Mouse (Mus musculus): ENCODE measurements at regions not wholly inside any gene's neighbourhood (a gene's known extent, or its start where the extent isn't known, plus 50 kb on each side); places are given as distances from the start of the nearest gene placed in this dataset.

DNA sequence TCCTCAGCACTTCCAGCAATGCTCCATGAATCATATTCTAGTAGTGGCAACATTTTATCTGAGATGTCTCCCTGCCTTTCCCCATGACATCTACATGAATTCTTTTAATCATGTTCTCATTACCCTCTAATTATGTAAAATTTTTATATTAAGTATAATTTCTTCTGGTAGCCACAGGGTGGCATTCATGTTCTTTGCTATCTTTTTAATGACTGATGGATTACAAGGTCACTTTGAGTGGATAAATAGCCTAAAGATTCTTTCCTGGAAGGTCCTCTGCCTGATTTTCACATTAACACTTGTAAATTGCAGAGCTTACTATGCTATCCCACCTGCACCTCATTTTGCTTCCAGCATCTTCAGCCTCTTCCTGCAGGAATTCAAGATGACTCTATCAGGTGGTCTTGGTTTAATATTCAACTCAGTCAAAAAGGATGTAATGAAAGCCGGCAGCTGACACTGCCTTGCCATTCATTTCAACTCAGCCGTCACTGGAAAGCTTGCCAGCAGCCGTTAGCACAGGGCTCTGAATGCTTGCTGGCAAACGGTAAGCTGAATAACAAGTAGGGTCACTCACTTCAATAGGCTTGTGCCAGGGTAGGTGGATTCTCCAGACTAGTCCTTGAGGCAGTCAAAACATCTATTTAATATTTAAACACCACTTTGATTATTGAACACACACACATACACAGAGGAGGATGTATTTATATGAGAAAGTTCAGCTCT lies 97.0 kb upstream of the Fshr start:
- peak in 1 of 2 experiments; percentile 8 for DNase-seq (ENCODE audit: low spot score in 2 of 2)

DNA sequence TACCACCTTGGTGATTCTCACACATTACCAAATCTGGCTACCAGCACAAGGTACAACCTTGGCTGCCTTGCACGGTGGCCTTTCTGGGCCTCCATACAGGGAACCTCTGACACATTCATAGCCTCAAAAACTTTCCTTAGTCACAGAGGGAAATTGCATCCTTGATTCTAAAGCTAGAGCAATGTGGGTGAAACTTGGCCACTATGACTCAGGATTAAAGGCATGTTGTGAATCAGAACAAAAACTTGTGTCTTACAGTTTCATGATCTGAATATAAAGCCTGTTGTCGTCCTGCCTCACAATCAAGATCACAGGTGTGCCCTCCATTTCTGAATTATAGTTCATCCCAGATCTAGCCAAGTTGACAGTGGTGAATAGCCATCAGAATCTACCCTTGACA lies 80.8 kb upstream of the Fshr start:
- DNase-seq (ENCODE audit: low spot score in 2 of 2), result no peak

DNA sequence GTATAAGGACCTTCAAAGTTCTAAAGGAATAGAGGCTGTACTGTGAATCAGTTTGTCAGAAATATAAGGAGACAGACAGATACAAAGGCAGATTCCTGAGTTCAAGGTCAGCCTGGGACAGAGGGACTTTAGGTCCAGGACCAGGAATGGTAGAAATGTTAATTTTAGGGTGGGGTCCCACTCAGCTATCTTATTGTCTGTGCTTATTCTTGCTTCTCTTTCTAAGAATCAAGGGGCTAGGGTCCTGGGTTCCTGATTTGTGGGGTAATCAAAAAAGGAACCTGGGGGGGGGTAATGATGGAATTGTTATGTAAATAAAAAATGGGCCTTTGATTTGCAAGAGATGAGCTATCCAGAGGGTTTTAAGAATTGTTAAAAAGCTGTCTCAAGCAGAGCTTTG lies 71.7 kb upstream of the Fshr start:
- no peak for DNase-seq (ENCODE audit: low spot score in 2 of 2)

DNA sequence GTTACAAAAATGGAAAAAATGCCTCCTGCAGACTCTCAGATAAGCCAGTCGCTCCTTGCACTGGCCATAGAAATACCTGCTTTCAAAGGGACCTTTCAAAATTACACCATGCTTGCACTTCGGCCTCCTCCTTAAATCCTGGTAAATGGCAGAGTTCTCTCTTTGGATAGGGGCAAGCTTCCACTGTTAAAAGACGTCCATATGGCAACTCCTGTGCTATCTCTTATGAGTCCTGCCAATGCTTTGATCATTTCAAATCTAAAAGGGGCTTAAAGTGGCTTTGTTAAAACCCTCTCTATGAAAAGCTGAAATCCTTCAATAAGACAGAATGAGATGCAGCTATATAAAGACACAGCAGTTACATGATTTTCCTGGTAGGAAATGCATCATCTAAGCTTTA lies 55.2 kb upstream of the Fshr start:
- no peak for DNase-seq (ENCODE audit: low spot score in 2 of 2)

DNA sequence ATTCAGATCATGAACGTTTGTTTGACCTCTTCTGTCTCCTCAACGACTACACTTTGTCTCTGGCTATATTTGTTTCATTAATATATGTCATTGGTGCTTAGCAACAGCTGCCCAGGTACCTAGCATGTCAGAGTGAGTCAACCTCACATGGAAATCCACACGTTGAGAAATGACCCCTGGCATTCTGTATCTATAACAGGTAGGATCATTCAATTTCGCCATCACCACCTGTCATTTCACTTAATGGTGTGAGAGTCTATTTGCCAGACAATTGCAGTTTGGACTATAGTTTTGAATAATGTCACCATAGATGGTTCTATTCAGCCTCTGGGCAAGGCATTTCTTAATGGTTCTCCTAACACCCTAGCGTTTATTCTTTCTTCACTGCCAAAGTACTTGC lies 50.3 kb upstream of the Fshr start:
- no peak for DNase-seq (ENCODE audit: low spot score in 2 of 2)

Measured in frontal cortex, postnatal 10 days (tissue).